Mouse (Mus musculus) urinary bladder, postnatal 10 days (tissue): Measurements from ENCODE around the gene Hacl1.
A peak's percentile ranks its signal among the peaks of the same experiment; 100 is the strongest.

Experiments
- DNase-seq: peaks from one replicate; pipeline ENCODE4 v3.0.0; 2022; ENCODE audit warnings: low spot score

The Hacl1 gene

GRCm38 (mm10) chr14:31640890-31641505, at the start of gene Hacl1, which contains the start of gene Btd:
TSS of gene Hacl1 (minus strand) at chr14:31641286.
TSS of gene Btd (plus strand) at chr14:31641028.
- peak; percentile 28 for DNase-seq

GRCm38 (mm10) chr14:31686231-31686630, 45.1 kb upstream of the Hacl1 start:
- no peak for DNase-seq

GRCm38 (mm10) chr14:31685680-31686079, 44.6 kb upstream of the Hacl1 start:
- DNase-seq, result no peak

GRCm38 (mm10) chr14:31684343-31685040, 43.4 kb upstream of the Hacl1 start:
- DNase-seq, result no peak

- no peak for DNase-seq
These were observed 42.5 kb upstream of the Hacl1 start for GRCm38 (mm10) chr14:31683610-31684009.

GRCm38 (mm10) chr14:31681931-31682555, 41.0 kb upstream of the Hacl1 start:
- no peak for DNase-seq

GRCm38 (mm10) chr14:31681291-31681690, 40.2 kb upstream of the Hacl1 start:
- DNase-seq, result no peak

- no peak for DNase-seq
These were observed 39.6 kb upstream of the Hacl1 start for GRCm38 (mm10) chr14:31680656-31681055.

- no peak for DNase-seq
These were observed 30.7 kb upstream of the Hacl1 start for GRCm38 (mm10) chr14:31671635-31672320.

- DNase-seq, result no peak
These were observed 28.8 kb upstream of the Hacl1 start for GRCm38 (mm10) chr14:31669642-31670490.

- no peak for DNase-seq
These were observed 28.1 kb upstream of the Hacl1 start for GRCm38 (mm10) chr14:31669161-31669611.

- DNase-seq, result no peak
These were observed 27.2 kb upstream of the Hacl1 start for GRCm38 (mm10) chr14:31668326-31668725.

- DNase-seq, result no peak
These were observed 26.7 kb upstream of the Hacl1 start for GRCm38 (mm10) chr14:31667741-31668140.

GRCm38 (mm10) chr14:31666931-31667705, 26.0 kb upstream of the Hacl1 start:
- no peak for DNase-seq

GRCm38 (mm10) chr14:31665566-31665940, 24.5 kb upstream of the Hacl1 start:
- no peak for DNase-seq

- no peak for DNase-seq
These were observed 23.9 kb upstream of the Hacl1 start for GRCm38 (mm10) chr14:31664903-31665565.

GRCm38 (mm10) chr14:31664100-31664902, 23.2 kb upstream of the Hacl1 start:
- DNase-seq, result no peak

GRCm38 (mm10) chr14:31663376-31664099, 22.5 kb upstream of the Hacl1 start:
- no peak for DNase-seq
